Mouse (Mus musculus) G1E (cell line): ENCODE results near the gene Ezh2. TPM values are rescaled to one million over a fixed set of nuclear protein-coding genes. Genes with fewer than 3 reads are reported as not detected.
"Not testable (repeated sequence)": the region's sequence is repeated elsewhere in the genome, so short reads cannot be mapped to it uniquely, and the experiment has no call there.

Experiments used
- ATAC-seq: 2 replicates; pipeline ENCODE4 v1.8.0; 2016; ENCODE audit warnings: mild to moderate bottlenecking; ENCODE audit not compliant: insufficient number of reproducible peaks, poor library complexity, low FRiP score, severe bottlenecking; ENCODE audit errors: extremely low read depth
- DNase-seq: peaks from one replicate; pipeline ENCODE4 v3.0.0; 2012; ENCODE audit warnings: low spot score
- H3K27me3 ChIP-seq: 2 replicates; pipeline ENCODE4 v1.6.1; 2012; ENCODE audit warnings: mild to moderate bottlenecking, low read length, inconsistent platforms; ENCODE audit not compliant: insufficient read depth
- H3K36me3 ChIP-seq: replicated peaks from 2 replicates; pipeline ENCODE3; 2012; ENCODE audit warnings: mild to moderate bottlenecking, inconsistent platforms
- H3K4me1 ChIP-seq: 2 replicates; pipeline ENCODE4 v1.6.1; 2012; ENCODE audit warnings: low read depth, low read length, inconsistent platforms, mixed read lengths; ENCODE audit not compliant: insufficient read depth
- H3K4me3 ChIP-seq: 2 replicates; pipeline ENCODE4 v1.5.1; 2012; ENCODE audit warnings: low read depth, mild to moderate bottlenecking, inconsistent platforms, low read length, moderate library complexity, mixed read lengths
- H3K9me3 ChIP-seq: replicated peaks from 2 replicates; pipeline ENCODE4 v1.6.1; 2012; ENCODE audit warnings: inconsistent platforms
- CTCF ChIP-seq: IDR thresholded peaks from 2 replicates; pipeline ENCODE4 v1.5.1; 2012; ENCODE audit warnings: low read depth, low read length, inconsistent platforms, mixed read lengths
- GATA1 ChIP-seq: IDR thresholded peaks from 2 replicates; pipeline ENCODE4 v1.6.1; 2012; ENCODE audit warnings: borderline replicate concordance, low read length, inconsistent platforms, mixed read lengths
- GATA2 ChIP-seq: IDR thresholded peaks from 2 replicates; pipeline ENCODE4 v1.6.1; 2012; ENCODE audit warnings: low read depth, low read length, inconsistent platforms, borderline replicate concordance
- POLR2AphosphoS5 ChIP-seq: IDR thresholded peaks from 2 replicates; pipeline ENCODE4 v1.6.1; 2012; ENCODE audit warnings: low read depth, low read length, inconsistent platforms; ENCODE audit not compliant: insufficient replicate concordance
- TAL1 ChIP-seq: conservative IDR thresholded peaks from 2 replicates; pipeline ENCODE4 v1.6.1; 2012; ENCODE audit warnings: low read depth, low read length, inconsistent platforms, mixed read lengths
- polyA plus RNA-seq: library from polyadenylated mRNA; stranded (reverse); fragments of >175 nt; gene quantifications from 2 replicates; pipeline ENCODE4 v1.2.3, GENCODE M21; 2012
- total RNA-seq, 2 experiments: library from RNA; stranded (forward) in 1 of 2; stranded (reverse) in 1 of 2; fragments of 200-1000 nt in 1 of 2; fragments of >200 nt in 1 of 2; fragmentation: Nextera tagmentation in 1 of 2; gene quantifications; 2 replicates each; pipeline ENCODE4 v1.2.3; 2014 to 2017

Gene Ezh2
- 268 and 285 TPM in 2 replicates for total RNA-seq (2014; fragmentation: Nextera tagmentation)
- 81.1 and 97.6 TPM in 2 replicates for total RNA-seq (2017)
- 47.1 and 56.7 TPM in 2 replicates for polyA plus RNA-seq

DNA sequence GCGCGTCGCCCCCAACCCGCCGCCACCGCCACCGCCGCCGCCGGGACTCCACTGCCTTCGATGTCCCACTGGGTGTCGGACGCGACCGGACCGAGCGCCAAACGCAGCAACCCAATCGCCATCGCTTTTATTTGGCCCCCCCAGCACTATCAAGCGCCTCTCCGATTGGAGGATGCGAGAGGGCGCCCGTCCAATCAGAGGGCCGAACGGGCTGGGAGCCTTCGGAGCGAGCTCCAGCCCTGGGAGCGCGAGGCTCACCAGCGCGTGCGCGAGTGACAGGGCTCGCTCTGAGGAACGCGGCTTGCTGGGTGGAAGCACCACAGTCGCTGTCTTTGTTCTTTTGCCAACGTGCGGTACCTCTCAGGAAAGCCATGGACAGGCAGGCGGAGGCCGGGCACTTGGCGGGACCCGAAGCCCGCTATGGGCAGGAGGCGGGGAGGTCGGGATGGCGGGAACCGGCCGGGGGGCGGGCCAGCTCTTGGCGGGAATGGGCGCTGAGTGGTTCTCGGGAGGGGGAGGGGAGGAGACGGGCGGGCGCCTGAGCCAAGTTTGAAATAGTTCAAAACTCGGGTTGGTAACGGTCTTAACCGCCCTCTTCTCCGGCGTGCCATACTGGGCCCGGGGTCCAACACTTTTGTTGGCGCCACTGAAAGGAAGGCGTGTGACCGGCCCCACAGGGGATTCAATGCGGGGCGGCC, at the start of gene Ezh2:
TSS of gene Ezh2 (minus strand) at position 416 of the 698 bp plus-strand sequence.
- H3K36me3 ChIP-seq, result peaks cover 4% of the 10 kb centered on the region
- H3K9me3 ChIP-seq, result no peaks in the 10 kb centered on the region
- peak; percentile 100 for DNase-seq
- ATAC-seq, result peak; percentile 89
- no peaks in the 10 kb centered on the region for H3K27me3 ChIP-seq
- TF ChIP-seq GATA1, result no peak
- TF ChIP-seq GATA2, result no peak
- TF ChIP-seq TAL1, result no peak
- TF ChIP-seq CTCF, result no peak
- TF ChIP-seq POLR2AphosphoS5, result no peak
- H3K4me3 ChIP-seq, result peak within 1 kb of the TSS; percentile 95
- peaks cover 24% of the 10 kb centered on the region for H3K4me1 ChIP-seq

DNA sequence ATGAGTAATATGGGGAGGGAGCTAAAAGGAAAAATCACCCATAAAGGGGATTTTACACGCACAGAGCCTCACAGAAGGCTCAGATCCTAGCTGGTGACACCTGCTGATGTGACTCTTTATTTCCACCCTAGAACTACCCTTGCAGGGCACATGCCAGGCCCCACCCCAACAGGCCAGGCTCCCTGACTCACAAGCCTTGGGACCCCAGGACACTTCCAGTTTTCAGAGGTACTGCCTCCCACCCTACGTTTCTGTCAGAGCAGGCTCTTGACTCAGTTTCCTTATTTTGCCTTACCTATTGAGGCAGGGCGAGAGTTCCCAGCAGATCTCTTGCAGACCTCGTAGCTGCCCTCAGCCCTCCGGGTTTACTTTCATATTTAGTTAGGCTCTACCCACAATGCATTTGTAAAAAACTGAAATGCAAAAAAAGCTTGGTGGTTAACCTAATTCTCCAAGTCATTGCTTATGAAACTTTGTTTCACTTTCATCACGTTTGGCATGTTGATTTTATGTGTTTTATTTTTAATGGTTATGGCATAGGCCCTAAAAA, 41.5 kb upstream of the Ezh2 start:
- Histone ChIP-seq H3K4me3 (peak overlapping the region; percentile 67), H3K36me3 (no peaks in the 10 kb centered on the region), H3K9me3 (no peaks in the 10 kb centered on the region), H3K4me1 (peaks cover 9% of the 10 kb centered on the region), H3K27me3 (no peaks in the 10 kb centered on the region)
- TF ChIP-seq GATA1, result no peak
- TF ChIP-seq TAL1, result no peak
- TF ChIP-seq POLR2AphosphoS5, result no peak; the same call in 1 of the 2 replicates
- TF ChIP-seq CTCF, result no peak
- no peak for TF ChIP-seq GATA2
- DNase-seq (peak; percentile 41), ATAC-seq (peak; percentile 34; the same call in 1 of the 2 replicates)

DNA sequence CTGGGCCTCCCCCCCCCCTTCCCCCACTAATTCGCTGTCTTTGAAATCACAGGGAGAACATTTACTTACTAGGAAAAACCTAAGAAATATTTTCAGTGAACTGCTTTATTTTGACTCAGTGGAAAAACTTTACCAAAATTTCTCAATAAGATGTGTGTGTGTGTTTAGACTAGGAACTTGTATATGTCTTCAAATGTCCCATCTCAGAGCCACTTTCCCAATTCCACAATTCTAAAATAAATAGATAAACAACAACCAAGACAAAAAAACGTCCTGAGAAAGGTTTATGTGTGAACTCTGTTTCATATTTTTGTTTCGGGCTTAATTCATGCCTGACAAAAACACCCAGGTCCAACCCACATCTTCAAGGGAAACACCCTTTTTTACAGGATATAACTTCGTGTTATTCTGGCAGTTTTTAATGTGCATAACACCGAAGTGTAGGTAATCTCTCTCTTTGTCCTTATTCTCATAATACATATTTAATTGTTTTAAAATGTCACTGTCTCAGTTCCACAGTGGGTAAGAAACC, 40.9 kb upstream of the Ezh2 start:
- TF ChIP-seq GATA1 (no peak), CTCF (no peak), TAL1 (no peak), GATA2 (no peak), POLR2AphosphoS5 (no peak)
- Histone ChIP-seq H3K4me3 (peak overlapping the region; percentile 67; the same call in 1 of the 2 replicates), H3K27me3 (no peaks in the 10 kb centered on the region), H3K4me1 (peaks cover 11% of the 10 kb centered on the region), H3K36me3 (no peaks in the 10 kb centered on the region), H3K9me3 (no peaks in the 10 kb centered on the region)
- DNase-seq (no peak), ATAC-seq (no peak)

DNA sequence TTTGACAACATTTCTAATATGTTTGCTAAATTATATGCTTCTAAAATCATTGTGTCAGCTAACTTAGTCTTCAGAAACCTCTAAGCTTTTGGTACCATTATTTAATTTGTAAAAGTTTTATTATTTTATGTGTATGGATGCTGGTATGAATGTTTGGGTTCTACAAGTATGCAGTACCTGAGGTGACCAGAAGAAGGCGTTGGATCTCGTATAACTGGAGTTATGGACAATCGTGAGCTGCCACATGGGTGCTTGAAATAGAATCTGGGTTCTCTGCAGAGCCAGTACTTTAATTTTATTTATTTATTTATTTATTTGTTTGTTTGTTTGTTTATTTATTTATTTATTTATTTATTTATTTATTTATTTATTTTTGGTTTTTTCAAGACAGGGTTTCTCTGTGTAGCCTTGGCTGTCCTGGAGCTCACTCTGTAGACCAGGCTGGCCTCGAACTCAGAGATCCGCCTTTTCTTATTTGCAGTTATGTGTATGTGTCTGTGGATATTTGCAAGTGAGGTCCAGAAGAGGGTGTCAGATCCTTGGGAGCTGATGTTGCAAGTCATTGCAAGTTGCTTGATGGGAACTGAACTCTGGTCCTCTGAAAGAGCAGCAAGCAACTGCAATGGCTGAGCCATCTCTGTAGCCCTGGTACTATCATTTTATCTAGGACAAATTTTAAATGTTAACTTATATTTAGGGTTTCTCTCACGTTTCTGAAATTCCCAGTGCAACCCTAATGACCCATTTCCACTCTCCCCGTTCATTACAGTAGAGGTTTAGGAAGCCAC, 40.3 kb upstream of the Ezh2 start:
- no peaks in the 10 kb centered on the region for H3K9me3 ChIP-seq
- no peak overlapping the region for H3K4me3 ChIP-seq
- peaks cover 11% of the 10 kb centered on the region for H3K4me1 ChIP-seq
- no peaks in the 10 kb centered on the region for H3K36me3 ChIP-seq
- DNase-seq (no peak), ATAC-seq (no peak)
- H3K27me3 ChIP-seq, result no peaks in the 10 kb centered on the region
- TF ChIP-seq POLR2AphosphoS5 (no peak), GATA2 (no peak), TAL1 (no peak), GATA1 (no peak), CTCF (no peak)

DNA sequence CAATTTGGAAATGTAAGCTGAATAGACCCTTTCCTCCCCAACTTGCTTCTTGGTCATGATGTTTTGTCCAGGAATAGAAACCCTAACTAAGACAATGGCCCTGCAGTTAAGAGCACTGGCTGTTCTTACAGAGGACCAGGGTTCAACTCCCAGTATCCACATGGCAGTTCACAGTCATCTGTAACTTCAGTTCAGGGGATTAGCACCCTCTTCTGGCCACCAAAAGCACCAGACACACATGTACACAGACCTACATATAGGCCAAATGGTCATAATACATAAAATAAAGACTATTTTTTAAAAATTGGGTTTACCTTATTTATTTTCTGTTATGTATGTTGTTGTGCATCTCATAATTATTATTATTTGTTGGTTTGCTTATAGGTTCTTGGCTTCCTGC, 38.3 kb upstream of the Ezh2 start:
- no peaks in the 10 kb centered on the region for H3K36me3 ChIP-seq
- no peak for TF ChIP-seq GATA1
- TF ChIP-seq TAL1, result no peak
- TF ChIP-seq POLR2AphosphoS5, result no peak
- TF ChIP-seq CTCF, result no peak
- TF ChIP-seq GATA2, result no peak
- H3K4me1 ChIP-seq, result peaks cover 11% of the 10 kb centered on the region
- H3K9me3 ChIP-seq, result no peaks in the 10 kb centered on the region
- H3K27me3 ChIP-seq, result no peaks in the 10 kb centered on the region
- DNase-seq (no peak), ATAC-seq (0 out of 2 replicates have a peak, but pooled peaks have one; percentile 28)
- H3K4me3 ChIP-seq, result no peak overlapping the region

DNA sequence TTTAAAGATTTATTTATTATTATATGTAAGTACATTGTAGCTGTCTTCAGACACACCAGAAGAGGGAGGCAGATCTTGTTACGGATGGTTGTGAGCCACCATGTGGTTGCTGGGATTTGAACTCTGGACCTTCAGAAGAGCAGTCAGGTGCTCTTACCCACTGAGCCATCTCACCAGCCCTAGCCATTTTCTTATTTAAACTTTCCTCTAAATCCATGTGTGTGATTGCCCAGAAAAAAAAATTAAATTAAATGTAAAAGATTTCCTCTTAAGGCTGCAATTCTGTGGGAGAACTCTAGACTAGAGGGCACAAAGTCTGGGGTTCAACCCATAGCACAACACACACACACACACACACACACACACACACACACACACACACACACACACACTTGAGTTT, 34.9 kb upstream of the Ezh2 start:
- H3K36me3 ChIP-seq, H3K4me3 ChIP-seq, H3K9me3 ChIP-seq, H3K27me3 ChIP-seq, ATAC-seq, H3K4me1 ChIP-seq, DNase-seq: not testable (repeated sequence)
